Comparison of ENCODE assay signal across 18 mouse cellular contexts in the genomic region with DNA sequence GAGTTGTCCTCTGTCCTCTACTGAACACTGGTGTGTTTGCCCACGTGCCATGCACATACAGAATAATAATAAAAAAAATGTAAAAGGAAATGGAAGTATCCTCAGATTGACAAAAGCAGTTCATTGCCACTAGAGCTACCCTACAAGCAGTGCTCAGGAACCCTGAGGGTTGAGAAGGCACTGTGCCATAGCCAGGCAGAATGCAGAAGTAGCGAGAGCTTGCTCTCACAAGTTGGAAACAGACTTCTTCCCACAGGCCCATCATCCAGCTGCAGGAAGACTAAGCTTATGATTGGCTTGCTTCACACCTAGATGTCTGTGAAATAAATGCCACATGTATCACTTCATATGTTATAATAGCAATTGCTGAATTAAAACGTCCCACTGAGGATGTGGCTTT. TPM values are rescaled to one million over a fixed set of nuclear protein-coding genes. Genes with fewer than 3 reads are reported as not detected.
"Had no signal": no experiment of that assay in that cellular context is flagged by ENCODE, and none has a peak within 500 bp of the region (broad histone marks: within the 10 kb centered on the region; RNA-seq: fewer than 3 reads in every experiment).

No protein-coding gene starts in this region.

- H3K9ac ChIP-seq: liver, postnatal 0 days; lung, embryonic 14.5 days; midbrain, embryonic 13.5 days; midbrain, embryonic 15.5 days; neural tube, embryonic 12.5 days; stomach, embryonic 15.5 days had no signal

- H3K9me3 ChIP-seq: megakaryocyte, embryonic 14.5 days; midbrain, embryonic 13.5 days; midbrain, embryonic 15.5 days; neural tube, embryonic 12.5 days; stomach, embryonic 15.5 days had no signal

- H3K4me3 ChIP-seq: megakaryocyte, embryonic 14.5 days; midbrain, embryonic 13.5 days; midbrain, embryonic 15.5 days; neural tube, embryonic 12.5 days; stomach, embryonic 15.5 days had no signal

- H3K27me3 ChIP-seq: megakaryocyte, embryonic 14.5 days; midbrain, embryonic 13.5 days; midbrain, embryonic 15.5 days; neural tube, embryonic 12.5 days; stomach, embryonic 15.5 days had no signal

- H3K36me3 ChIP-seq: midbrain, embryonic 15.5 days had no signal

- DNase-seq: liver, postnatal 0 days; lung, embryonic 14.5 days; lung, postnatal 10 days; lung, postnatal 36 days; right cerebral cortex, postnatal 14 days; thymus, adult 2 months; thymus, postnatal 25 days; thymus, postnatal 4 days had no signal

- H3K4me1 ChIP-seq: midbrain, embryonic 13.5 days; midbrain, embryonic 15.5 days; neural tube, embryonic 12.5 days; stomach, embryonic 15.5 days had no signal

- H3K27ac ChIP-seq: macrophage; midbrain, embryonic 13.5 days; midbrain, embryonic 15.5 days; neural tube, embryonic 12.5 days; stomach, embryonic 15.5 days; stomach, postnatal 0 days had no signal

- ATAC-seq: liver, postnatal 0 days; midbrain, embryonic 13.5 days; midbrain, embryonic 15.5 days had no signal

RNA-seq across cellular contexts. Expression of gene Meltf, which starts 11.7 kb away (rescaled TPM):
- total RNA-seq: megakaryocyte progenitor cell, adult 5-6 weeks; monocyte, adult 5-6 weeks; neutrophil, adult 5-6 weeks had no signal
- polyA plus RNA-seq: macrophage; stomach, postnatal 0 days had no signal
